Mouse (Mus musculus): ENCODE measurements at regions not wholly inside any gene's neighbourhood (a gene's known extent, or its start where the extent isn't known, plus 50 kb on each side); places are given as distances from the start of the nearest gene placed in this dataset.

GRCm38 (mm10) chr2:157633286-157633685 is 62.2 kb upstream of the Blcap start:
- ATAC-seq (replicated peaks; ENCODE audit: low FRiP score, poor library complexity, severe bottlenecking) = no peak

GRCm38 (mm10) chr2:157635670-157636069 is 64.6 kb upstream of the Blcap start:
- ATAC-seq (replicated peaks; ENCODE audit: low FRiP score, poor library complexity, severe bottlenecking) = no peak

GRCm38 (mm10) chr2:157640873-157641272 is 69.8 kb upstream of the Blcap start:
- ATAC-seq (replicated peaks; ENCODE audit: low FRiP score, poor library complexity, severe bottlenecking) = no peak

GRCm38 (mm10) chr2:157663584-157664375 is 73.4 kb upstream of the Ctnnbl1 start:
- ATAC-seq (replicated peaks; ENCODE audit: low FRiP score, poor library complexity, severe bottlenecking) = no peak

DNA sequence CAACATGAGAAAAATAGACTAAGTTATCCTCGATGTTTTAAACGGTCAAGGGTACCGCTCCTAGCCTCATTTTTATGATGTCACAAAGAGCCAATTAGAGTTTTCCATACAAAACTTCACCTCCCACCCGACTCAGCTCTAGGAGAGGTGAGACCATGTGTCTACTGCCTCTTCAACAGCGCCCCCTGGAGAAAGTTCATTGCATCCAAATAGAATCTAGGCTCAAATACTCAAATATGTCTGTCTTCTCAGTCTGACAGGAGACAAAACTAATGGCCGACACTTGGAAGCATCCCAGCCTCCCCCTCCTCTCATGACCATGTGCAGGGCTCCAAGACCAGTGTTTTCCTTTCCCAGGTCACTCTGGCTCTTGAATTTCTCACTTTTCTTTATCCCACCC is 72.7 kb upstream of the Ctnnbl1 start:
- ATAC-seq (replicated peaks; ENCODE audit: low FRiP score, poor library complexity, severe bottlenecking) = no peak

DNA sequence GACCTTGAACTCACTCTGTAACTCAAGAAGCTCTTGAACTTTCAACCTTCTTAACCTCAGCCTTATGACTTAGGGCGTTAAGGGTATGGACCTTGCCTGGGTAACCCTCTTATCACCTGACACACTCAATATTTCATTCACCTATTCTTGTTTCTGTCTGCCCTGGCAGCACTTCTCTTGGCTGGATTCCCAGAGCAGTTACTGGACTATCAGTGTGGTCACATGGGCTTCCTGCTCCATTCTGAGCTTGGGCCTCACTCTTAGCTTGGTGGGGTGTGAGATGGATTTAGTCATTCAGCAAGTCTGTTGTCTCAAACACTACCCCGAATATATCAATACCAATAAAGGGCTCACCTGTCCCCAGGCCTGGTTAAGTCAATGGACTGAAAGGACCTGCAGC is 67.0 kb upstream of the Ctnnbl1 start:
- ATAC-seq (replicated peaks; ENCODE audit: low FRiP score, poor library complexity, severe bottlenecking) = no peak

- ATAC-seq (replicated peaks; ENCODE audit: low FRiP score, poor library complexity, severe bottlenecking) = no peak
Observed at GRCm38 (mm10) chr2:157674906-157675305, 62.3 kb upstream of the Ctnnbl1 start.

GRCm38 (mm10) chr2:157676396-157677176 is 60.6 kb upstream of the Ctnnbl1 start:
- no peak for ATAC-seq (replicated peaks; ENCODE audit: low FRiP score, poor library complexity, severe bottlenecking)

- peak; percentile 44 for ATAC-seq (replicated peaks; ENCODE audit: low FRiP score, poor library complexity, severe bottlenecking)
Observed at GRCm38 (mm10) chr2:157677262-157677661, 59.9 kb upstream of the Ctnnbl1 start.

DNA sequence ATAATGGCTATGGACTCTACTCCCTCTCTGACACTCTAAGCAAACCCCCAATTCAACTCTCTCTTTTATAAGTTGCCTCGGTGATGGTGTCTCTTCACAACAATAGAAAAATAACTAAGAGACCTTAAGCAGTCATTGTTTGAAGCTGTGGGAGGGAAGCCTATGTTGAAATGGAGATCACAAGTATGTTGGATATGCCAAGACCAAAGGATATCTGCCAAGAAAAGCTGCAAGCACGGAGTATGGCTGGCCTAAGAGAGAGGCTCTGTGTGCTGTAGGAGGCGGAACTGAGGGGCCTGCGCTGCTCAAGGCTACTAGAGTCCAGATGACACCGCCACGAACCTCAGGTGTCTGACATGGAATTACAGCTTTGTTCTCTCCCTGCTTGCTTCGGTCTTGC is 55.3 kb upstream of the Ctnnbl1 start:
- ATAC-seq (replicated peaks; ENCODE audit: low FRiP score, poor library complexity, severe bottlenecking) = no peak
